Mouse (Mus musculus): ENCODE results near the gene Arhgap6. TPM values are rescaled to one million over a fixed set of nuclear protein-coding genes. Genes with fewer than 3 reads are reported as not detected.

The Arhgap6 gene
- polyA plus RNA-seq, 1 experiment from 2014 or later, result 2.7 TPM

GRCm38 (mm10) chrX:169139758-169140157, 344.9 kb downstream of the Arhgap6 start:
- H3K4me3 ChIP-seq, result no peak overlapping the region
- H3K27ac ChIP-seq, result no peak overlapping the region
- no peaks in the 10 kb centered on the region for H3K4me1 ChIP-seq
- no peak overlapping the region for H3K4me2 ChIP-seq (replicated peaks)
- no peaks in the 10 kb centered on the region for H3K36me3 ChIP-seq
- no peaks in the 10 kb centered on the region for H3K27me3 ChIP-seq
- no peaks in the 10 kb centered on the region for H3K9me3 ChIP-seq
- no peak overlapping the region for H3K9ac ChIP-seq
- 81% methylated on average over 7 of the region's 7 CpGs for WGBS
- no peak for ATAC-seq (ENCODE audit: insufficient number of reproducible peaks, insufficient read depth, low FRiP score, low TSS enrichment)

- WGBS, result 78% methylated on average over 9 of the region's 9 CpGs
- Histone ChIP-seq H3K4me3 (no peak overlapping the region), H3K4me2 (replicated peaks) (no peak overlapping the region), H3K4me1 (no peaks in the 10 kb centered on the region), H3K27me3 (no peaks in the 10 kb centered on the region), H3K9ac (no peak overlapping the region), H3K27ac (no peak overlapping the region), H3K36me3 (no peaks in the 10 kb centered on the region), H3K9me3 (no peaks in the 10 kb centered on the region)
- ATAC-seq (ENCODE audit: insufficient number of reproducible peaks, insufficient read depth, low FRiP score, low TSS enrichment), result no peak
Observed at GRCm38 (mm10) chrX:169140467-169140866, 345.6 kb downstream of the Arhgap6 start.

DNA sequence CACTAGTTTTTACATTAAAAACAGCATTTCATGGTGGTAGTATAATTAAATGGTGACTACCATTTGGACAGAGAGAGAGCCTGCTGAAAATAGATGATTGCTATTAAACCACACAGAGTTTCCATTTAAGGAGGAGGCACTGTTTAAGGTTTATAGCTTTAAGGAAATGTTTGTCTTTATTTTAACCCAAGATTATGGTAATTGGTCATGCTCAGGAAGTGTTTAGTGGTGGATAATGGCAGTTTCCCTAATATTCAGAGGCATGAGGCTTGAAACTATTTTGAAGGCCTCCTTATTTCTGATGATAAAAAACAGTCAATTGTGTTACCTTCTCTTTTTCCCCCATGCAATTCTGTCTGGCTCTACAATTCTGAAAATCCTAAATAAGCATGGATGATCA, 358.9 kb downstream of the Arhgap6 start:
- no peak overlapping the region for H3K9ac ChIP-seq
- no peaks in the 10 kb centered on the region for H3K36me3 ChIP-seq
- no peak overlapping the region for H3K4me3 ChIP-seq
- no peaks in the 10 kb centered on the region for H3K9me3 ChIP-seq
- no peak for ATAC-seq (ENCODE audit: insufficient number of reproducible peaks, insufficient read depth, low FRiP score, low TSS enrichment)
- no peaks in the 10 kb centered on the region for H3K27me3 ChIP-seq
- H3K27ac ChIP-seq, result no peak overlapping the region
- H3K4me1 ChIP-seq, result no peaks in the 10 kb centered on the region
- H3K4me2 ChIP-seq (replicated peaks), result no peak overlapping the region

DNA sequence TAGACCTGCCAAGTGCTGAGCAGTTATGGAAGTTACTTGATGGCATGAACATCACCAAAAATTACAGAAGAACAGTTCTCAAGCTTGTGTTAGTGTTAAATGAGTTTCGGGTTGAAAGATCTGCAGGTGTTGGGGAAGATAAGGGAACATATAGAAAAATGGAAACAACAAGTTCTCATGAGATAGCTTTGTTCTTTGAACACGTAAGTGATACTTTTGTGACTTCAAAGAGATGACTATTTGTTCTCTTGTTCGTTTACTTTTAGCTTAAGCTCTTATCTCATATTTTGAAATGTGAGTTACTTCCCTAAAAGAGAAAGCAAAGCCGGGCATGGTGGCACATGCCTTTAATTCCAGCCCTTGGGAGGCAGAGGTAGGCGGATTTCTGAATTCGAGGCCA, 363.5 kb downstream of the Arhgap6 start:
- Histone ChIP-seq H3K27ac (no peak overlapping the region), H3K9ac (no peak overlapping the region), H3K4me3 (no peak overlapping the region), H3K27me3 (no peaks in the 10 kb centered on the region), H3K9me3 (no peaks in the 10 kb centered on the region), H3K4me2 (replicated peaks) (no peak overlapping the region), H3K36me3 (no peaks in the 10 kb centered on the region), H3K4me1 (no peaks in the 10 kb centered on the region)
- 78% methylated on average over 6 of the region's 6 CpGs for WGBS
- ATAC-seq (ENCODE audit: insufficient number of reproducible peaks, insufficient read depth, low FRiP score, low TSS enrichment), result no peak

GRCm38 (mm10) chrX:169170981-169171380, 376.1 kb downstream of the Arhgap6 start:
- 74% methylated on average over 2 of the region's 2 CpGs for WGBS
- H3K9ac ChIP-seq, result no peak overlapping the region
- H3K4me2 ChIP-seq (replicated peaks), result no peak overlapping the region
- H3K4me1 ChIP-seq, result no peaks in the 10 kb centered on the region
- no peaks in the 10 kb centered on the region for H3K36me3 ChIP-seq
- H3K27me3 ChIP-seq, result peaks cover 6% of the 10 kb centered on the region; the same call in 1 of the 2 replicates
- ATAC-seq (ENCODE audit: insufficient number of reproducible peaks, insufficient read depth, low FRiP score, low TSS enrichment), result no peak
- no peak overlapping the region for H3K4me3 ChIP-seq
- H3K9me3 ChIP-seq, result no peaks in the 10 kb centered on the region
- no peak overlapping the region for H3K27ac ChIP-seq

GRCm38 (mm10) chrX:169173796-169174195, 378.9 kb downstream of the Arhgap6 start:
- Histone ChIP-seq H3K4me3 (no peak overlapping the region), H3K9ac (no peak overlapping the region), H3K27me3 (peaks cover 6% of the 10 kb centered on the region; the same call in 1 of the 2 replicates), H3K4me1 (no peaks in the 10 kb centered on the region), H3K27ac (no peak overlapping the region), H3K4me2 (replicated peaks) (no peak overlapping the region), H3K9me3 (no peaks in the 10 kb centered on the region), H3K36me3 (no peaks in the 10 kb centered on the region)
- 43% methylated on average over 1 of the region's 1 CpGs for WGBS
- ATAC-seq (ENCODE audit: insufficient number of reproducible peaks, insufficient read depth, low FRiP score, low TSS enrichment), result no peak

GRCm38 (mm10) chrX:169178634-169179033, 383.7 kb downstream of the Arhgap6 start:
- Histone ChIP-seq H3K4me3 (no peak overlapping the region), H3K9ac (no peak overlapping the region), H3K27me3 (peaks cover 8% of the 10 kb centered on the region; the same call in 1 of the 2 replicates), H3K9me3 (no peaks in the 10 kb centered on the region), H3K36me3 (no peaks in the 10 kb centered on the region), H3K27ac (no peak overlapping the region), H3K4me1 (no peaks in the 10 kb centered on the region), H3K4me2 (replicated peaks) (no peak overlapping the region)
- ATAC-seq (ENCODE audit: insufficient number of reproducible peaks, insufficient read depth, low FRiP score, low TSS enrichment), result no peak
- WGBS, result 81% methylated on average over 2 of the region's 2 CpGs

- Histone ChIP-seq H3K27me3 (no peaks in the 10 kb centered on the region), H3K9me3 (no peaks in the 10 kb centered on the region), H3K9ac (no peak within 1 kb of the TSS), H3K36me3 (no peaks in the 10 kb centered on the region), H3K4me1 (no peaks in the 10 kb centered on the region), H3K4me2 (replicated peaks) (no peak within 1 kb of the TSS), H3K4me3 (no peak within 1 kb of the TSS), H3K27ac (no peak within 1 kb of the TSS)
- no peak for ATAC-seq (ENCODE audit: insufficient number of reproducible peaks, insufficient read depth, low FRiP score, low TSS enrichment)
- 81% methylated on average over 5 of the region's 5 CpGs for WGBS
Observed at GRCm38 (mm10) chrX:169187100-169187499, 392.2 kb downstream of the Arhgap6 start, which contains the start of gene Amelx. Gene Amelx (minus strand): TSS chrX:169187200.

- no peak overlapping the region for H3K27ac ChIP-seq
- H3K4me1 ChIP-seq, result no peaks in the 10 kb centered on the region
- ATAC-seq (ENCODE audit: insufficient number of reproducible peaks, insufficient read depth, low FRiP score, low TSS enrichment), result no peak
- H3K4me3 ChIP-seq, result no peak overlapping the region
- no peaks in the 10 kb centered on the region for H3K9me3 ChIP-seq
- no peak overlapping the region for H3K9ac ChIP-seq
- H3K4me2 ChIP-seq (replicated peaks), result no peak overlapping the region
- no peaks in the 10 kb centered on the region for H3K36me3 ChIP-seq
- 0 out of 2 replicates have a peak, but pooled peaks cover 7% of the 10 kb centered on the region for H3K27me3 ChIP-seq
- WGBS, result 67% methylated on average over 3 of the region's 3 CpGs
Observed at GRCm38 (mm10) chrX:169210019-169210418, 415.1 kb downstream of the Arhgap6 start.

DNA sequence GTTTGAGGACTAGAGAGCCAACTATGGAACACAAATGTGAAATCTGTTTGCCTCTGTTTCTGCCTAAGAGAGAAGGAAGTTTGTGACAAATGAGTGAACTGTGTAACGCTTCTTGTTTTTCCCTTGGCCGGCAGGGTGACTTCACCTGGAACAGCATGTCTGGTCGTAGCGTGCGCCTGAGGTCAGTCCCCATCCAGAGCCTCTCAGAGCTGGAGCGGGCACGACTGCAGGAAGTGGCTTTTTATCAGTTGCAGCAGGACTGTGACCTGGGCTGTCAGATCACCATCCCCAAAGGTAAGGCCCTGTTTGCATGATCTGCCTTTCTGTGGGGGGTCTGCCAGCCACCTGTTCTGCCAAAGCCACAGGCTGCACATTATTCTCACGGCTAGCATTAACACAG, 425.2 kb downstream of the Arhgap6 start:
- no peak for ATAC-seq (ENCODE audit: insufficient number of reproducible peaks, insufficient read depth, low FRiP score, low TSS enrichment)
- no peaks in the 10 kb centered on the region for H3K36me3 ChIP-seq
- H3K27me3 ChIP-seq, result peaks cover 5% of the 10 kb centered on the region; the same call in 1 of the 2 replicates
- no peaks in the 10 kb centered on the region for H3K4me1 ChIP-seq
- H3K9ac ChIP-seq, result no peak overlapping the region
- WGBS, result 59% methylated on average over 8 of the region's 8 CpGs
- H3K4me2 ChIP-seq (replicated peaks), result no peak overlapping the region
- H3K27ac ChIP-seq, result no peak overlapping the region
- no peak overlapping the region for H3K4me3 ChIP-seq
- H3K9me3 ChIP-seq, result no peaks in the 10 kb centered on the region

GRCm38 (mm10) chrX:169222357-169223062, 427.6 kb downstream of the Arhgap6 start:
- H3K9ac ChIP-seq, result no peak overlapping the region
- H3K4me1 ChIP-seq, result no peaks in the 10 kb centered on the region
- H3K27ac ChIP-seq, result no peak overlapping the region
- peaks cover 5% of the 10 kb centered on the region; the same call in 1 of the 2 replicates for H3K27me3 ChIP-seq
- H3K4me2 ChIP-seq (replicated peaks), result no peak overlapping the region
- ATAC-seq (ENCODE audit: insufficient number of reproducible peaks, insufficient read depth, low FRiP score, low TSS enrichment), result no peak
- 75% methylated on average over 3 of the region's 3 CpGs for WGBS
- H3K9me3 ChIP-seq, result no peaks in the 10 kb centered on the region
- H3K4me3 ChIP-seq, result no peak overlapping the region
- H3K36me3 ChIP-seq, result no peaks in the 10 kb centered on the region

DNA sequence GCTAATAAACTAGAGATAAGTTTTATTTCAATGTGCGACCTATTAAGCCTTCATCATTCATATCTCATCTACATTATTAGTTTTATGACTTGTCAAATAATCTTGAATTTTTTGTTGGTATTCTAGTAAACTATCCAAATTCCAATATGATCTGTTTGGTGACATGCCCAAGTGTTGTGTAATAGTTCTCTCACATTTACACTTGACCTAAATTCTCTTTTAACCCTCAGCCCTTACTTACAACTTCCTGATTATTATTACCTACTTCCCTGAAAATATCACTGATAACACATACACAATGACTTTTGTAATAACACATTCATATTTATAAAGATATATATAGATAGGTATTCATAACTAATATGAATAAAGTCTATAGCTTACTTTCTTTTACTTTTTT, 461.0 kb downstream of the Arhgap6 start:
- H3K4me2 ChIP-seq (replicated peaks), result no peak overlapping the region
- no peak for ATAC-seq (ENCODE audit: insufficient number of reproducible peaks, insufficient read depth, low FRiP score, low TSS enrichment)
- H3K4me1 ChIP-seq, result no peaks in the 10 kb centered on the region
- H3K36me3 ChIP-seq, result no peaks in the 10 kb centered on the region
- no peak overlapping the region for H3K27ac ChIP-seq
- no peak overlapping the region for H3K9ac ChIP-seq
- H3K4me3 ChIP-seq, result no peak overlapping the region
- H3K27me3 ChIP-seq, result 0 out of 2 replicates have a peak, but pooled peaks cover 4% of the 10 kb centered on the region
- H3K9me3 ChIP-seq, result no peaks in the 10 kb centered on the region
- WGBS, result 76% methylated on average over 1 of the region's 1 CpGs

Data from embryonic facial prominence, embryonic 12.5 days (tissue).